Mouse (Mus musculus) pancreas, adult 10 weeks (tissue): ENCODE data around the gene Prps1. TPM values are rescaled to one million over a fixed set of nuclear protein-coding genes. Genes with fewer than 3 reads are reported as not detected.

Experiments
- polyA plus RNA-seq: library from polyadenylated mRNA; stranded (reverse); fragments of 350-450 nt; fragmentation: Illumina TruSeq; extraction: RNeasy Lipid Tissue Mini Kit (QIAGEN cat#74804); gene quantifications from one replicate; pipeline ENCODE4 v1.2.3, GENCODE M21; 2015; ENCODE audit warnings: low read depth, low replicate concordance; ENCODE audit not compliant: insufficient read depth

Gene Prps1
- 10.4 TPM for polyA plus RNA-seq

GRCm38 (mm10) chrX:140456279-140456731 is at the start of gene Prps1:
Prps1 (plus strand) TSS chrX:140456613.

Other genes starting within 250 kb of the Prps1 start
- not detected for gene Frmpd3, start 114.3 kb upstream of the Prps1 start, polyA plus RNA-seq
- gene Tsc22d3, start 144.0 kb downstream of the Prps1 start, polyA plus RNA-seq, result 38.7 TPM
- gene Mid2, start 208.0 kb downstream of the Prps1 start, polyA plus RNA-seq, result 3.0 TPM